Comparison of ENCODE assay signal across 8 mouse cellular contexts in genomic region chr3:152821202-152821601, GRCm38 (mm10).
DNase-seq lines count a peak whose midpoint lies in the region; ATAC-seq and TF ChIP-seq lines count a peak whose summit lies in the region.

No protein-coding gene starts in this region.

- H3K9me3 ChIP-seq in embryonic facial prominence, embryonic 11.5 days (replicated peaks; ENCODE audit: control insufficient read depth, low read length), result no peaks in the 10 kb centered on the region

- H3K27ac ChIP-seq in embryonic facial prominence, embryonic 11.5 days (replicated peaks; ENCODE audit: low read depth, low read length), result no peak overlapping the region
- no peak overlapping the region for H3K27ac ChIP-seq in kidney, adult 2 months (ENCODE audit: insufficient read depth, low read depth, low read length)

- no peak overlapping the region for H3K4me2 ChIP-seq in embryonic facial prominence, embryonic 11.5 days (ENCODE audit: low read depth, low read length)

- no peaks in the 10 kb centered on the region for H3K4me1 ChIP-seq in embryonic facial prominence, embryonic 11.5 days (ENCODE audit: control insufficient read depth, insufficient read depth, low read length)
- H3K4me1 ChIP-seq in kidney, adult 2 months (ENCODE audit: control insufficient read depth, insufficient read depth, low read length), result no peaks in the 10 kb centered on the region

- H3K27me3 ChIP-seq in embryonic facial prominence, embryonic 11.5 days (ENCODE audit: control insufficient read depth, insufficient read depth, low read length), result no peaks in the 10 kb centered on the region
- no peaks in the 10 kb centered on the region for H3K27me3 ChIP-seq in kidney, adult 2 months (replicated peaks; ENCODE audit: control insufficient read depth, insufficient read depth, low read length)

- H3K36me3 ChIP-seq in embryonic facial prominence, embryonic 11.5 days (replicated peaks; ENCODE audit: control insufficient read depth, insufficient read depth, low read depth, low read length), result no peaks in the 10 kb centered on the region
- no peaks in the 10 kb centered on the region for H3K36me3 ChIP-seq in kidney, adult 2 months (ENCODE audit: control insufficient read depth, insufficient read depth, low read length)

- ATAC-seq in CD4-positive, CD25-positive, alpha-beta regulatory T cell, adult 4 months, result no peak
- ATAC-seq in embryonic facial prominence, embryonic 11.5 days (replicated peaks; ENCODE audit: insufficient number of reproducible peaks, low FRiP score, low TSS enrichment, low read depth), result no peak

- WGBS in embryonic facial prominence, embryonic 11.5 days, result 59% methylated on average over 14 of the region's 14 CpGs
- WGBS in kidney, adult 2 months, result 46% methylated on average over 14 of the region's 14 CpGs

- TF ChIP-seq CTCF in kidney, adult 2 months (conservative IDR thresholded peaks at IDR 0.05; ENCODE audit: insufficient read depth, insufficient read length, low read depth, low read length), result no peak

- H3K9ac ChIP-seq in embryonic facial prominence, embryonic 11.5 days (replicated peaks; ENCODE audit: low read length), result no peak overlapping the region

- no peak overlapping the region for H3K4me3 ChIP-seq in embryonic facial prominence, embryonic 11.5 days (ENCODE audit: low read depth, low read length)
- no peak overlapping the region for H3K4me3 ChIP-seq in kidney, adult 2 months (ENCODE audit: insufficient read depth, low read depth, low read length)

- peak; percentile 50 for DNase-seq in CD4-positive, CD25-positive, alpha-beta regulatory T cell, adult 2 months (ENCODE audit: low read depth, low spot score)
- DNase-seq in MEL-GATA-1-ER (ENCODE audit: extremely low read depth, low read depth), result peak; percentile 39
- DNase-seq in embryonic facial prominence, embryonic 11.5 days (ENCODE audit: low spot score), result peak; percentile 84
- peak; percentile 65 for DNase-seq in kidney, adult 2 months
- peak; percentile 82 for DNase-seq in lung, postnatal 14 days
- DNase-seq in thymus, postnatal 36 days, result peak; percentile 26 to 43
- no peak for DNase-seq in layer of hippocampus, adult 9-11 months

- TF ChIP-seq POLR2A in kidney, adult 2 months (IDR thresholded peaks at IDR 0.05; ENCODE audit: low read depth, low read length), result no peak
